Mouse (Mus musculus) ES-Bruce4 (cell line): Measurements from ENCODE around the gene Chmp5.

Source experiments
- CTCF ChIP-seq: IDR thresholded peaks from one replicate; pipeline ENCODE4 v1.8.1; 2011; ENCODE audit warnings: low read depth, low read length
- EP300 ChIP-seq: IDR thresholded peaks from 2 replicates; pipeline ENCODE4 v1.6.1; 2011; ENCODE audit warnings: low read depth, low read length; ENCODE audit not compliant: insufficient read depth
- POLR2A ChIP-seq: IDR thresholded peaks from one replicate; pipeline ENCODE4 v1.8.1; 2011; ENCODE audit warnings: low read length; ENCODE audit not compliant: insufficient read depth

GRCm38 (mm10) chr4:40908261-40908969 lies 39.8 kb upstream of the Chmp5 start:
- TF ChIP-seq POLR2A (no peak), CTCF (no peak), EP300 (peak; percentile 15; the same call in 1 of the 2 replicates)
